8 mouse cellular contexts compared by ENCODE assay signal in the genomic region with DNA sequence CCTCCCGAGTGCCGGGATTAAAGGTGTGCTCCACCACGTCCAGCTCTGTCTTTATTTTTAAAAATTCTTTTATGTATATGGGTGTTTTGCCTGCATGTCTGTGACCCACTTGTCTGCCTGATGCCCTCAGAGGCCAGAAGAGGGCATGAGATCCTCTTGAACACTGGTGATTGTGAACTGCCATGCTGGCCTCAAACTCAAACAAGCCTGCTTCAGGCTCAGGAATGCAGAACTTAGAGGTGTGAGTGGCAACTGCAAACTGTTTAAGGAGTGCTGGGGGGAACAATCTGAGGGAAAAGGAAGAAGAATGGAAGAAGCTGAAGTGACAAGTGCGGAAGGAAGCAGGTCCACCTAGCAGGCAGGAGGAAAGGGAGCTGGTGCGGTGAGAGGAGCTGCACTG. TPM values are rescaled to one million over a fixed set of nuclear protein-coding genes. Genes with fewer than 3 reads are reported as not detected.
DNase-seq lines count a peak whose midpoint lies in the region; ATAC-seq lines count a peak whose summit lies in the region.

No protein-coding gene starts in this region.

- H3K9ac ChIP-seq in forebrain, embryonic 14.5 days (ENCODE audit: low read length): no peak overlapping the region
- no peak overlapping the region; the same call in 1 of the 2 replicates for H3K9ac ChIP-seq in forebrain, embryonic 11.5 days (ENCODE audit: low read length)

- no peak overlapping the region for H3K4me2 ChIP-seq in forebrain, embryonic 14.5 days (ENCODE audit: low read length)
- no peak overlapping the region for H3K4me2 ChIP-seq in forebrain, embryonic 11.5 days (ENCODE audit: low read depth, low read length, severe bottlenecking)

- ATAC-seq in forebrain, embryonic 14.5 days: no peak
- peak; percentile 34; the same call in 1 of the 2 replicates for ATAC-seq in megakaryocyte, adult 5-6 weeks (ENCODE audit: poor library complexity, severe bottlenecking)
- no peak for ATAC-seq in inflammation-experienced regulatory T-cells, adult 6 months
- ATAC-seq in forebrain, embryonic 11.5 days (replicated peaks; ENCODE audit: low FRiP score): no peak

- H3K4me1 ChIP-seq in forebrain, embryonic 10.5 days: peaks cover 19% of the 10 kb centered on the region
- H3K4me1 ChIP-seq in forebrain, embryonic 14.5 days (ENCODE audit: control insufficient read depth, insufficient read depth, low read length): peaks cover 8% of the 10 kb centered on the region
- no peaks in the 10 kb centered on the region; the same call in 1 of the 2 replicates for H3K4me1 ChIP-seq in forebrain, embryonic 11.5 days (replicated peaks; ENCODE audit: control insufficient read depth, insufficient read depth, low read length)

- H3K36me3 ChIP-seq in forebrain, embryonic 10.5 days (replicated peaks): peaks cover 9% of the 10 kb centered on the region
- H3K36me3 ChIP-seq in forebrain, embryonic 14.5 days (ENCODE audit: control insufficient read depth, insufficient read depth, low read length): no peaks in the 10 kb centered on the region
- no peaks in the 10 kb centered on the region; the same call in 1 of the 2 replicates for H3K36me3 ChIP-seq in forebrain, embryonic 11.5 days (ENCODE audit: control insufficient read depth, insufficient read depth, low read length)

- H3K4me3 ChIP-seq in forebrain, embryonic 10.5 days: no peak overlapping the region; the same call in 1 of the 2 replicates
- no peak overlapping the region for H3K4me3 ChIP-seq in forebrain, embryonic 14.5 days (ENCODE audit: low read depth, low read length)
- no peak overlapping the region for H3K4me3 ChIP-seq in forebrain, embryonic 11.5 days (ENCODE audit: low read depth, low read length)

- WGBS in forebrain, embryonic 10.5 days: 95% methylated on average over 5 of the region's 5 CpGs
- 91% methylated on average over 5 of the region's 5 CpGs for WGBS in forebrain, embryonic 14.5 days
- 92% methylated on average over 5 of the region's 5 CpGs for WGBS in forebrain, embryonic 11.5 days

- H3K27ac ChIP-seq in forebrain, embryonic 10.5 days: 0 out of 2 replicates have a peak overlapping the region, but pooled peaks have one; percentile 95
- H3K27ac ChIP-seq in forebrain, embryonic 14.5 days (ENCODE audit: low read depth, low read length): no peak overlapping the region
- no peak overlapping the region for H3K27ac ChIP-seq in forebrain, embryonic 11.5 days (ENCODE audit: low read depth, low read length)

- no peak for DNase-seq in forebrain, embryonic 10.5 days (ENCODE audit: extremely low spot score, low spot score)
- no peak for DNase-seq in forebrain, embryonic 14.5 days (ENCODE audit: low spot score)
- peak; percentile 54 for DNase-seq in NIH3T3 (ENCODE audit: low read depth)
- peak; percentile 64 for DNase-seq in kidney, adult 9 months
- DNase-seq in cerebellum, adult 11-12 months: no peak
- no peak for DNase-seq in forebrain, embryonic 11.5 days (ENCODE audit: low spot score)

- no peaks in the 10 kb centered on the region for H3K27me3 ChIP-seq in forebrain, embryonic 10.5 days (ENCODE audit: poor library complexity, severe bottlenecking)
- H3K27me3 ChIP-seq in forebrain, embryonic 14.5 days (replicated peaks; ENCODE audit: control insufficient read depth, insufficient read depth, low read length): no peaks in the 10 kb centered on the region
- H3K27me3 ChIP-seq in forebrain, embryonic 11.5 days (ENCODE audit: control insufficient read depth, insufficient read depth, low read length): no peaks in the 10 kb centered on the region

- H3K9me3 ChIP-seq in forebrain, embryonic 10.5 days: no peaks in the 10 kb centered on the region
- H3K9me3 ChIP-seq in forebrain, embryonic 14.5 days (replicated peaks; ENCODE audit: control insufficient read depth, low read length): no peaks in the 10 kb centered on the region
- H3K9me3 ChIP-seq in forebrain, embryonic 11.5 days (ENCODE audit: control insufficient read depth, low read length): no peaks in the 10 kb centered on the region

RNA-seq across cellular contexts. Expression of a gene that starts 1.5 kb away (rescaled TPM):
- 41.0 and 41.6 TPM in 2 replicates for polyA plus RNA-seq in forebrain, embryonic 10.5 days (2016; fragmentation: Nextera tagmentation; extraction: Ambion mirVana)
- polyA plus RNA-seq in forebrain, embryonic 14.5 days (2014; fragmentation: Nextera tagmentation; extraction: Ambion mirVana): 21.7 and 24.2 TPM in 2 replicates
- 370 and 380 TPM in 2 replicates for total RNA-seq in megakaryocyte, adult 5-6 weeks (2015)
- total RNA-seq in megakaryocyte, adult 5-6 weeks (2017): 240 and 272 TPM in 2 replicates
- 10 to 100 TPM; 19.3 to 33.6 (median 23.2) TPM for polyA plus RNA-seq in inflammation-experienced regulatory T-cells, adult 6 months (2017; shearing (Covaris generic))
- polyA plus RNA-seq in forebrain, embryonic 11.5 days (2014; fragmentation: Nextera tagmentation; extraction: Ambion mirVana): 120 and 133 TPM in 2 replicates

RNA-seq across cellular contexts. Expression of a gene that starts 12.4 kb away (rescaled TPM):
- 85.7 and 88.3 TPM in 2 replicates for polyA plus RNA-seq in forebrain, embryonic 10.5 days (2016; fragmentation: Nextera tagmentation; extraction: Ambion mirVana)
- polyA plus RNA-seq in forebrain, embryonic 14.5 days (2014; fragmentation: Nextera tagmentation; extraction: Ambion mirVana): 64.7 and 85.1 TPM in 2 replicates
- 65.5 and 82.0 TPM in 2 replicates for total RNA-seq in megakaryocyte, adult 5-6 weeks (2015)
- total RNA-seq in megakaryocyte, adult 5-6 weeks (2017): 147 and 182 TPM in 2 replicates
- polyA plus RNA-seq in inflammation-experienced regulatory T-cells, adult 6 months (2017; shearing (Covaris generic)): 100 to 1,000 TPM; 127 to 199 (median 163) TPM
- polyA plus RNA-seq in forebrain, embryonic 11.5 days (2014; fragmentation: Nextera tagmentation; extraction: Ambion mirVana): 87.3 and 92.8 TPM in 2 replicates

RNA-seq across cellular contexts. Expression of a gene that starts 39.9 kb away (rescaled TPM):
- polyA plus RNA-seq in forebrain, embryonic 10.5 days (2016; fragmentation: Nextera tagmentation; extraction: Ambion mirVana): 22.7 and 24.2 TPM in 2 replicates
- 29.4 and 31.7 TPM in 2 replicates for polyA plus RNA-seq in forebrain, embryonic 14.5 days (2014; fragmentation: Nextera tagmentation; extraction: Ambion mirVana)
- 42.8 and 45.4 TPM in 2 replicates for total RNA-seq in megakaryocyte, adult 5-6 weeks (2015)
- total RNA-seq in megakaryocyte, adult 5-6 weeks (2017): 42.5 and 42.9 TPM in 2 replicates
- polyA plus RNA-seq in inflammation-experienced regulatory T-cells, adult 6 months (2017; shearing (Covaris generic)): 10 to 100 TPM; 56.2 to 88.3 (median 67.1) TPM
- 20.7 and 22.1 TPM in 2 replicates for polyA plus RNA-seq in forebrain, embryonic 11.5 days (2014; fragmentation: Nextera tagmentation; extraction: Ambion mirVana)

RNA-seq across cellular contexts. Expression of a gene that starts 44.7 kb away (rescaled TPM):
- polyA plus RNA-seq in forebrain, embryonic 10.5 days (2016; fragmentation: Nextera tagmentation; extraction: Ambion mirVana): 35.8 and 37.2 TPM in 2 replicates
- 14.3 and 14.7 TPM in 2 replicates for polyA plus RNA-seq in forebrain, embryonic 14.5 days (2014; fragmentation: Nextera tagmentation; extraction: Ambion mirVana)
- 3.8 and 5.7 TPM in 2 replicates for total RNA-seq in megakaryocyte, adult 5-6 weeks (2015)
- 10.6 and 12.0 TPM in 2 replicates for total RNA-seq in megakaryocyte, adult 5-6 weeks (2017)
- polyA plus RNA-seq in inflammation-experienced regulatory T-cells, adult 6 months (2017; shearing (Covaris generic)): 10 to 100 TPM in 1 of 3 experiments, 1 to 10 TPM in 2; 6.5 to 12.1 (median 9.7) TPM
- polyA plus RNA-seq in forebrain, embryonic 11.5 days (2014; fragmentation: Nextera tagmentation; extraction: Ambion mirVana): 14.3 and 17.3 TPM in 2 replicates

Comparison
In these comparisons a context has a peak if more than half of its experiments do, and no peak if none do; other contexts are left out.
1. DNase-seq: peak in NIH3T3 (single experiment) and kidney, adult 9 months (single experiment); none in forebrain, embryonic 10.5 days (single experiment), forebrain, embryonic 14.5 days (single experiment), cerebellum, adult 11-12 months (single experiment) and forebrain, embryonic 11.5 days (single experiment).